Mouse (Mus musculus) adrenal gland, postnatal 25 days (tissue): Measurements from ENCODE around the gene Pi4k2a. TPM values are rescaled to one million over a fixed set of nuclear protein-coding genes. Genes with fewer than 3 reads are reported as not detected.

Source experiments
- DNase-seq: peaks from one replicate; pipeline ENCODE4 v3.0.0; 2021; ENCODE audit warnings: mixed read lengths
- total RNA-seq: library from RNA; stranded (reverse); gene quantifications from 2 replicates; pipeline ENCODE4 v1.2.3, GENCODE M21; 2021

The Pi4k2a gene
- total RNA-seq, 1 experiment from 2014 or later = 58.2 TPM

- no peak for DNase-seq
Measured at GRCm38 (mm10) chr19:42164188-42164587, 73.9 kb downstream of the Pi4k2a start.

GRCm38 (mm10) chr19:42166130-42166529, 75.9 kb downstream of the Pi4k2a start:
- DNase-seq = peak; percentile 94

GRCm38 (mm10) chr19:42166766-42167165, 76.5 kb downstream of the Pi4k2a start:
- no peak for DNase-seq

GRCm38 (mm10) chr19:42167489-42167888, 77.2 kb downstream of the Pi4k2a start:
- no peak for DNase-seq

- DNase-seq = no peak
Measured at GRCm38 (mm10) chr19:42169322-42169975, 79.2 kb downstream of the Pi4k2a start.

- peak; percentile 94 for DNase-seq
Measured at GRCm38 (mm10) chr19:42170025-42170969, 80.0 kb downstream of the Pi4k2a start.

Other genes with a start within 250 kb of the Pi4k2a start
- gene Frat2, start 242.3 kb upstream of the Pi4k2a start, total RNA-seq = 4.0 and 6.6 TPM in 2 replicates
- gene Rrp12, start 194.3 kb upstream of the Pi4k2a start, total RNA-seq = 12.3 and 16.9 TPM in 2 replicates
- gene Pgam1, start 178.5 kb upstream of the Pi4k2a start, total RNA-seq = 708 and 730 TPM in 2 replicates
- 24.0 and 30.3 TPM in 2 replicates for gene Exosc1, start 157.0 kb upstream of the Pi4k2a start, total RNA-seq
- gene Zdhhc16, start 157.0 kb upstream of the Pi4k2a start, total RNA-seq = 36.0 and 39.8 TPM in 2 replicates
- 19.0 and 31.0 TPM in 2 replicates for gene Mms19, start 109.3 kb upstream of the Pi4k2a start, total RNA-seq
- gene Ubtd1, start 108.7 kb upstream of the Pi4k2a start, total RNA-seq = 15.2 and 18.2 TPM in 2 replicates
- gene Ankrd2, start 54.5 kb upstream of the Pi4k2a start, total RNA-seq = 0.46 TPM in 1 of 2 replicates, not detected in the other
- 4.5 and 5.2 TPM in 2 replicates for gene Hoga1, start 44.9 kb upstream of the Pi4k2a start, total RNA-seq
- 0.67 and 1.1 TPM in 2 replicates for gene 4933411K16Rik, start 38.2 kb upstream of the Pi4k2a start, total RNA-seq
- 6.6 and 10.1 TPM in 2 replicates for gene Morn4, start 4.1 kb upstream of the Pi4k2a start, total RNA-seq
- 74.4 and 98.1 TPM in 2 replicates for gene Avpi1, start 38.6 kb downstream of the Pi4k2a start, total RNA-seq
- gene Marveld1, start 56.9 kb downstream of the Pi4k2a start, total RNA-seq = 40.4 and 45.0 TPM in 2 replicates
- gene Zfyve27, start 73.5 kb downstream of the Pi4k2a start, total RNA-seq = 51.8 and 73.5 TPM in 2 replicates
- gene Sfrp5, start 111.8 kb downstream of the Pi4k2a start, total RNA-seq = 1.1 and 1.8 TPM in 2 replicates
- 0.86 and 1.2 TPM in 2 replicates for gene Golga7b, start 157.1 kb downstream of the Pi4k2a start, total RNA-seq